Mouse (Mus musculus): ENCODE measurements around the gene Cfap100.
A peak's percentile ranks its signal among the peaks of the same experiment; 100 is the strongest.

- TF ChIP-seq EP300 (IDR thresholded peaks at IDR 0.05; ENCODE audit: insufficient read depth, low read depth, low read length) (peak; percentile 26; the same call in 1 of the 2 replicates), POLR2A (IDR thresholded peaks at IDR 0.05; ENCODE audit: insufficient read depth, low read length) (no peak)
These were observed 6.6 kb upstream of the Cfap100 start for GRCm38 (mm10) chr6:90435195-90435618.

All from ES-Bruce4 (cell line).